Mouse (Mus musculus) hindbrain, embryonic 14.5 days (tissue): ENCODE data around the gene Gabbr2. TPM values are rescaled to one million over a fixed set of nuclear protein-coding genes. Genes with fewer than 3 reads are reported as not detected.
A peak's percentile ranks its signal among the peaks of the same experiment; 100 is the strongest.

ENCODE experiments used
- ATAC-seq: fragments of 200-750 bp; cut with Nextera tagmentation; 2 replicates; pipeline ENCODE4 v1.8.0; 2017; ENCODE audit warnings: moderate number of reproducible peaks, mild to moderate bottlenecking, moderate TSS enrichment, moderate library complexity; ENCODE audit not compliant: low FRiP score
- DNase-seq: peaks from one replicate; pipeline ENCODE4 v3.0.0-alpha.2; 2015; ENCODE audit warnings: low spot score
- H3K27ac ChIP-seq: fragments of 300-500 bp; sonication (generic); 2 replicates; pipeline ENCODE4 v1.5.1; 2014; ENCODE audit warnings: mild to moderate bottlenecking, moderate library complexity
- H3K27me3 ChIP-seq: fragments of 300-500 bp; sonication (generic); 2 replicates; pipeline ENCODE4 v1.6.1; 2014; ENCODE audit warnings: mild to moderate bottlenecking, low read length, mixed read lengths; ENCODE audit not compliant: control insufficient read depth, insufficient read depth
- H3K36me3 ChIP-seq: fragments of 300-500 bp; sonication (generic); replicated peaks from 2 replicates; pipeline ENCODE4 v1.6.1; 2014; ENCODE audit not compliant: control insufficient read depth, insufficient read depth
- H3K4me1 ChIP-seq: fragments of 300-500 bp; sonication (generic); replicated peaks from 2 replicates; pipeline ENCODE4 v1.6.1; 2014; ENCODE audit warnings: antibody characterized with exemption, low read length, mixed read lengths; ENCODE audit not compliant: control insufficient read depth, insufficient read depth
- H3K4me2 ChIP-seq: fragments of 300-500 bp; sonication (generic); replicated peaks from 2 replicates; pipeline ENCODE4 v1.6.1; 2014; ENCODE audit warnings: mild to moderate bottlenecking, moderate library complexity
- H3K4me3 ChIP-seq: fragments of 300-500 bp; sonication (generic); replicated peaks from 2 replicates; pipeline ENCODE4 v1.5.1; 2014; ENCODE audit warnings: mild to moderate bottlenecking, low read length
- H3K9ac ChIP-seq: fragments of 300-500 bp; sonication (generic); 2 replicates; pipeline ENCODE4 v1.6.1; 2014
- H3K9me3 ChIP-seq: fragments of 300-500 bp; sonication (generic); 2 replicates; pipeline ENCODE4 v1.6.1; 2016; ENCODE audit warnings: low read length; ENCODE audit not compliant: control insufficient read depth
- WGBS: fragments of 180-500 bp; shearing (Covaris S2); extraction: QIAGEN DNeasy Blood & Tissue Kit; methylation state at CpG from one replicate; pipeline ENCODE4 v1.1.7; 2014; 5-methylcytosine and 5-hydroxymethylcytosine counted together
- polyA plus RNA-seq: library from polyadenylated mRNA; unstranded; fragments of >200 nt; fragmentation: Nextera tagmentation; extraction: Ambion mirVana; gene quantifications from 2 replicates; pipeline ENCODE4 v1.2.1, GENCODE M21; 2014

Gene Gabbr2
- polyA plus RNA-seq, 1 experiment from 2014 or later: 13.3 TPM

DNA sequence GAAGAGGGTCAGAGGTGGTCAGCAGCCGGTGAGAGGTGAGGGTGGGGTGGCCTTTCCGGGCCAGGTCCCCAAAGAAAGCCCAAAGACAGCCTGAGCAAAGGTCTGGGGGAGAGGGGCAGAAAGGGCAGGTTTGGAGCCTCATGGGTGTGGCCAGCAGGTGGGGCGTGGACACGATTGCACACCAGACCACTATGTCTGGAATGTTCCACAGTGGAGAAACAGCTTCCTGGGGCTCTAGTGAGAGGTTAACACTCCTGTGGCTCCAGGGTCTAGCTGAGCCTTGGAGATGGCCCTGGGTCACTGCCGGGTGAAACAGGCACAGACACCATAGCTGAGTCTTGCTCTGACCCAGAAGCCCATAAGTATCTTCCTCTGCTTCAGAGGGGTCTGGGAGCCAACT is 368.7 kb downstream of the Gabbr2 start:
- 90% methylated on average over 5 of the region's 5 CpGs for WGBS
- no peak overlapping the region for H3K4me2 ChIP-seq
- no peaks in the 10 kb centered on the region for H3K4me1 ChIP-seq
- no peaks in the 10 kb centered on the region for H3K27me3 ChIP-seq
- DNase-seq (no peak), ATAC-seq (no peak)
- H3K27ac ChIP-seq: no peak overlapping the region
- no peaks in the 10 kb centered on the region for H3K36me3 ChIP-seq
- no peak overlapping the region for H3K4me3 ChIP-seq
- H3K9me3 ChIP-seq: no peaks in the 10 kb centered on the region
- H3K9ac ChIP-seq: no peak overlapping the region

DNA sequence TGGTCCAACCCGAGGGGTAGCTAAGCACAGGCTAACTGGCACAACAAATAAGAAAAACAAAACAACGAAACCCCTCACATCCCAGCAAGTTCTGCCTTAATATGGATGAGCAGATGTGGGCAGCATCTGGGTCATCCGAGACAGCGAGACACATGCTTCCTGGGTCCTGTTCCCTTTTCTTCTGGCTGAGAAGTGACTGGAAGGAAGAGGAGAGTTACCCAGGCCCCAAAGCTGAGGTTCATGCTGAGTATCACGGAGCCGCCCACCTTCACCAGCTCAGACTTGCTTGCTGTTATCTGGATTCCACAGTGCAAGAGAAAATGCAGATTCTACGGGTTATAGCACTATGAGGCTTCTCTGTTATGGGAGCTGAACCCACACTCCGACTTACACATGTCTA is 370.7 kb downstream of the Gabbr2 start:
- Histone ChIP-seq H3K4me3 (no peak overlapping the region), H3K9me3 (no peaks in the 10 kb centered on the region), H3K9ac (no peak overlapping the region), H3K4me2 (no peak overlapping the region), H3K27ac (no peak overlapping the region), H3K4me1 (no peaks in the 10 kb centered on the region), H3K36me3 (no peaks in the 10 kb centered on the region), H3K27me3 (no peaks in the 10 kb centered on the region)
- no peak for ATAC-seq
- 81% methylated on average over 8 of the region's 8 CpGs for WGBS
- no peak for DNase-seq

DNA sequence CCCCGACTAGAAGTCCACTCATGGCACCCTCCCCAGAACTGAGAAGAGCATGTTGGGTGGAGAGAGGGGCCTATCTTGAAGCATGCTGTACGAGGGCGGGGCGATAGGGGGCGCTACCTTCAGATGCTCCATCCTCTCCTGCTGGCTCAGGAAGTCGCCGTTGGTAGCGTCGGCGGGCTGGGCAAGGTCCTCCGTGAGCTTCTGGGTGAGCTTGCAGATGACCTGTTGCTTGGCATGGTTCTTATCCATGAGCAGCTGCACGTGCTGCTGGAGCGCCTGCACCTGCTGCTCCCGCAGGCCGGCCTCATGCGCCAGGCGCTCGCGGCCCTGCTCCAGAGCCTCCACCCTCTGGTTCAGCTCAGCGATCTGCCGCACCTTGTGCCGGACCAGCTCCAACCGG is 371.3 kb downstream of the Gabbr2 start:
- no peaks in the 10 kb centered on the region for H3K36me3 ChIP-seq
- 12% methylated on average over 23 of the region's 23 CpGs for WGBS
- no peaks in the 10 kb centered on the region for H3K27me3 ChIP-seq
- no peak overlapping the region for H3K4me3 ChIP-seq
- DNase-seq (no peak), ATAC-seq (0 out of 2 replicates have a peak, but pooled peaks have one; percentile 16)
- H3K27ac ChIP-seq: no peak overlapping the region
- no peaks in the 10 kb centered on the region for H3K4me1 ChIP-seq
- H3K9me3 ChIP-seq: no peaks in the 10 kb centered on the region
- H3K4me2 ChIP-seq: no peak overlapping the region
- H3K9ac ChIP-seq: no peak overlapping the region

DNA sequence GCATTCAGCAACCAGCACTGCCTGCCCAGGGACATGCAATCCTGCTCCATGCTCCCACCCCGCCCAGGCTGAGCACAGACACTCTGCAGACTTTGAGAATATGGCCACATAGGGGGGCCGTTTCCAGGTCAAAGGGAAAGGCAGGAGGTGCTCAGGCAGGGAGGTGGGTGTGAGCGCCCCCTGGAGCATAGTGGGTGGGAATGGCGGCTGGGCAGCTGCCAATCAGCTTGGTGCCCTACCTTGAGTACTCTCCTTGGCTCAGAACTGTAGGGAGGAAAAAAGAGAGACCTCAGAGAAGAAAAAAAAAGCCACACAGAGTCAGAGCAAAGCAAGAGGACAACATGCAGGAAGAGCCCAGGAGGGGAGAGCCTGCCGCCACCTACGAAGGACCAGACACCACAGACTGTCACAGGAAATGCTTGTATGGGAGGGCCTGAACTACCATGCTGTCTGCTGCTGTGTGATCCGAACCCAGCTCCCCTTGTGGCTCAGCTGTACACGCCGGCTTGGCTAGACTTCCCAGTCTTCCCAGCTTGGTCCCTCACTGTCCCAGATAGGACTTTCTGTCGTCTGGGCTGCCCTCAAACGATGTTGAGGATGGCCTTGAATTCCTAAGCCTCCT is 373.4 kb downstream of the Gabbr2 start:
- no peaks in the 10 kb centered on the region for H3K27me3 ChIP-seq
- WGBS: 67% methylated on average over 11 of the region's 11 CpGs
- H3K4me1 ChIP-seq: no peaks in the 10 kb centered on the region
- H3K9me3 ChIP-seq: no peaks in the 10 kb centered on the region
- H3K36me3 ChIP-seq: no peaks in the 10 kb centered on the region
- no peak for DNase-seq
- H3K4me3 ChIP-seq: no peak overlapping the region
- H3K9ac ChIP-seq: no peak overlapping the region
- no peak overlapping the region for H3K4me2 ChIP-seq
- ATAC-seq: no peak
- H3K27ac ChIP-seq: no peak overlapping the region

DNA sequence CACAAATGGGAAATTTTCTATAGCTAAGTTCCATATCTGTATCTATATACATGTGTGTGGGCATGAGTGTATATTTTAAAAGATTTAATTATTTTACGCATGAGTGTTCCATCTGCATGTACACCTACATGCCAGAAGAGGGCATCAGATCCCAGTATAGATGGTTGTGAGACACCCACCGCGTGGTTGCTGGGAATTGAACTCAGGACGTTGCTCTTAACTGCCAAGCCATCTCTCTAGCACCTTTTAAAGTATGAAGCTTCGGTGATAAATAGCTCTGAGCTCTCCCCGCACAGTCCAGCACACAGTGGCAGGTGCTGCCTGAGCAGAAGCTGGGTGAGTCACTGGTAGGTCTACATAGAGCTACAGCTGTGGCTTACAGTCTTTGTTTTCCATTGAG is 374.3 kb downstream of the Gabbr2 start:
- ATAC-seq: no peak
- 72% methylated on average over 6 of the region's 6 CpGs for WGBS
- Histone ChIP-seq H3K27me3 (no peaks in the 10 kb centered on the region), H3K27ac (no peak overlapping the region), H3K4me2 (no peak overlapping the region), H3K36me3 (no peaks in the 10 kb centered on the region), H3K9ac (no peak overlapping the region), H3K9me3 (no peaks in the 10 kb centered on the region), H3K4me3 (no peak overlapping the region), H3K4me1 (no peaks in the 10 kb centered on the region)
- no peak for DNase-seq

DNA sequence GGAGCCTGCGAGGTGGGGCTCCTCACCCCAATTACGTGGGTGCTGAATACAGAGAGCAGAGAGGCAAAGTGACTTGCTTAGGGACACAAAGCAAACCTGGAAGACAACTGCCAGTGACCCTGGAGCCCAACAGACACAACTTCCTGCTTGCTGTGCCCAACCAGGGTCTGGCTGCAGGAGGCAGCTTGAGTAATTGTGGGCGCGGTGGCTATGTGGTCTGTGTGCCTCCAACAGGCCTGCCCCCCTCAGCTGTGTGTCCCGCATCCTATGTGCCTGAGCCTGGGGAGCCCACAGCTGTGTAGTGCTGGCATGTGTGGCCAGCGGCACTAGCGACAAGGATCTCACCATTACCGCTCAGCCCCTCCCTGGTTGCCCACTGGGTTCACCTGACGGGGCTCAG is 377.0 kb downstream of the Gabbr2 start:
- H3K4me1 ChIP-seq: no peaks in the 10 kb centered on the region
- H3K4me3 ChIP-seq: no peak overlapping the region
- DNase-seq (no peak), ATAC-seq (no peak)
- H3K27ac ChIP-seq: no peak overlapping the region
- H3K27me3 ChIP-seq: no peaks in the 10 kb centered on the region
- WGBS: 79% methylated on average over 9 of the region's 9 CpGs
- no peak overlapping the region for H3K9ac ChIP-seq
- no peak overlapping the region for H3K4me2 ChIP-seq
- H3K36me3 ChIP-seq: no peaks in the 10 kb centered on the region
- H3K9me3 ChIP-seq: no peaks in the 10 kb centered on the region

DNA sequence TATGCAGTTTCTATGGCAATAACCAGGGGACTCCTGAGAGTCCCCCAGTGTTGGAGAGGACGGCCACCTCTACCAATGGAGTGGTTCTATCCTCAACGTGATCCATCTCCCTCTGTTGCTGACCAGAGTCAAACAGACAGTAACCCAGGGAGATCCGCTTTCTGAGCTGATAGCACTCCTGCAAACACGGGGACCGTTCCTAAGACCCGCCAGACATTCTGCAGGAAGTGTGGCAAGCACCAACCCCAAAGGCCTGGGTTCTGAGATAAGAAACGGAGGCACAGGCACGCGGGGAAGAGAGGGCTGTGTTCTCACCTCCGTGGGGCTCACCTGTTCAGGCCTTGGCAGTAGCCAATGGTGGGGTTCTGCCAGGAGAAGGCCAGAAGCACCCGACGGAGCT is 378.1 kb downstream of the Gabbr2 start:
- Histone ChIP-seq H3K4me2 (no peak overlapping the region), H3K27me3 (no peaks in the 10 kb centered on the region), H3K9me3 (no peaks in the 10 kb centered on the region), H3K36me3 (no peaks in the 10 kb centered on the region), H3K4me1 (no peaks in the 10 kb centered on the region), H3K27ac (no peak overlapping the region), H3K9ac (no peak overlapping the region), H3K4me3 (no peak overlapping the region)
- ATAC-seq (no peak), DNase-seq (no peak)
- 81% methylated on average over 12 of the region's 12 CpGs for WGBS

Other genes starting within 250 kb of the Gabbr2 start
- gene Anks6, start 65.6 kb upstream of the Gabbr2 start, polyA plus RNA-seq: 4.8 and 5.0 TPM in 2 replicates
- gene Galnt12, start 100.0 kb upstream of the Gabbr2 start, polyA plus RNA-seq: 1.2 TPM in 2 replicates
- 4.7 and 5.6 TPM in 2 replicates for gene Col15a1, start 216.3 kb upstream of the Gabbr2 start, polyA plus RNA-seq